Mouse (Mus musculus): Measurements from ENCODE around the gene Ikzf1.

Gene Ikzf1

GRCm38 (mm10) chr11:11808820-11809403 lies 124.1 kb downstream of the Ikzf1 start, which contains the start of gene Fignl1:
Gene Fignl1, minus strand, starts transcription at chr11:11808962.
- peak; percentile 99 for DNase-seq (ENCODE audit: low read depth)

DNA sequence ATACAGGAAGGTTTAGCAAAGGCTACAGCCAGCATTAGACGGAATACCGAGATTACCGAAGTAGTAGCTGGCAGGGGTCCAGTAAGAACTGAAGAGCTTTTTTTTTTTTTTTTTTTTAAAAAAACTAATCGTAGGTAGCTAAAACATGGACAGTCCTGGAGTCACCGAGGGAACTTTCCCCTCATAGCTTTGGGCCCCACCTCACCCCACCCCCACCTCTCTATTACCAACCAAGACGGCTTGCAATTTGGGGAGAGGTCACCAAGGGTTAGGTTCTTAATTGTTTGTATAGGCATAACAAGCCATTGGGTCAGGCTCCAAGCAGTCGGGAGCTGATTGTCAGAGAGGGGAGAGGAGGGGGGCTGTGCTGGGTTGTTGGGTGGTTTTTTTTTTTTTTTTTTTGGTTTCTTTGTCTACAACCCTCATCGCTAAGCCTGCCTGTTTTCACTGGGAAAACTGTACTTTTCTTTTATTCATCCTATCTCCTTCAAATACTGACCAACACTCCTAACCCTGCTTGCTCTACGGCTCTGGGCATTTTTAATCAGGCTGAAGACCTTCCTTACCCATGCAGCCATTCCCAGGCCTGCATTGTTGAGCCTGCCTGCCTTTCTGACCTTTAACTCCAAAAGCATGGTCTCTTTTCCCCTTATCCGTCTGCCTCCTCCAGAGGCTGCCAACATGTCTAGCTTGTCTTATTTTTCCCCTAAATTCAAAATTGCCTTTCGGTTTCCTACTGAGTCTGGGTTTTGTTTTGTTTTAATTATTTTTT lies 124.8 kb downstream of the Ikzf1 start:
- DNase-seq (ENCODE audit: low read depth), result no peak

- peak; percentile 88 for DNase-seq (ENCODE audit: low read depth)
These were observed 127.2 kb downstream of the Ikzf1 start for GRCm38 (mm10) chr11:11811906-11812480.

- no peak for DNase-seq (ENCODE audit: low read depth)
These were observed 130.9 kb downstream of the Ikzf1 start for GRCm38 (mm10) chr11:11815737-11816136.

DNA sequence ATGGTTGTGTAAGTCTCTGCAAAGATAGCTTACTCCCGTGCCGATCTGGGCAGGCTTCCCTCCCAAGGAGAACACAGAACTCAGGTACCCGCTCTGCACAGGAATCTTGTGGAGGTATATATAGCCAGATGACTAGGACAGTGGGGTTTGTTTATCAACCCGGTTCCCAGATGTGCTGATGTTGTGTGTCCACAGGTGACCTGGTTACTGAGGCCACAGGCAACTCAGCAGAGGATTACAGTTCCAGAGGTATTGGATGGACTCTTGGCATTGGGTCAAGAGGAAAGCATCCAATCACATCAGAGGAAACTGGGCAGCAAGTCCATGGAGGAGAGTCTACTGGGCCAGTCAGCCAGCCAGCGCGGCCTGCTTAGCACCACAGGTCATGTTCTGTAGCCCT lies 134.0 kb downstream of the Ikzf1 start:
- DNase-seq (ENCODE audit: low read depth), result no peak

- DNase-seq (ENCODE audit: low read depth), result no peak
These were observed 134.4 kb downstream of the Ikzf1 start for GRCm38 (mm10) chr11:11819206-11819605.

DNA sequence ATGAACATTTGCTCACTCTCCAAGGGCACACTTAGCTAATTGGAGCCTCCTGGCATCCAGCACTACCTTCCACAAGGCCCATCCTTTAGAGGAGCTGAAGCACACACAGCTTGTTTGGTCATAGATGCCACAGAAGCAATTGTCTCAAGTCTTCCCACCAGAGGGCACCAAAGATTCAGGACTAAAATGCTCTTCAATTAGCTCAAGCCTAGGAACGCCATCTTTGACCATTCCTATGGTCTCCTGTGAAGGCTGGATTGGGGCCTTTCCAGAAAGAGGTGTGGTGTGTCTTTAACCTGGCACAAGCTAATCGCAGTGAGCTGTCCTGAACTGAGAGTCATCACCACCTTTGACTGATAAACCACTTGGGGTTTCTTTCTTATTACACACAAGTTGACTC lies 135.4 kb downstream of the Ikzf1 start:
- DNase-seq (ENCODE audit: low read depth), result peak; percentile 93

DNA sequence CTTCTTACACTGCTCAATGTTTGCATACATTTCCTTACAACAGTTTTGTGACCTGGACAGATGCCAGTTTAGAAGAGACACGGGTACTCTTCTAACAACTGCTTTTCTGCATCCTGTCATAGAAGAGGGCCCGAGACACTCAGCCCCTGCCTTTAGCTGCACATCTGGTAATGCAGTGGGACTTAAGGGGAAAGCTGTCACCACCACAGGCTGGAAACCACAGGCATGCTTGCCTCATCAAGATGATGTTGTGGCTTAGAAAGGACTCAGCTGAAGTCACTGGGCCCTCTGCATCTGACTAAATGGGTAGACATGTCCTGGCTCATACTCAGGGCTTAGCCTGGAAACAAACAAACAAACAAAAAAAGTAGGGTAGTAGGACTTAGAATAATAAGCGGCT lies 135.9 kb downstream of the Ikzf1 start:
- no peak for DNase-seq (ENCODE audit: low read depth)

DNA sequence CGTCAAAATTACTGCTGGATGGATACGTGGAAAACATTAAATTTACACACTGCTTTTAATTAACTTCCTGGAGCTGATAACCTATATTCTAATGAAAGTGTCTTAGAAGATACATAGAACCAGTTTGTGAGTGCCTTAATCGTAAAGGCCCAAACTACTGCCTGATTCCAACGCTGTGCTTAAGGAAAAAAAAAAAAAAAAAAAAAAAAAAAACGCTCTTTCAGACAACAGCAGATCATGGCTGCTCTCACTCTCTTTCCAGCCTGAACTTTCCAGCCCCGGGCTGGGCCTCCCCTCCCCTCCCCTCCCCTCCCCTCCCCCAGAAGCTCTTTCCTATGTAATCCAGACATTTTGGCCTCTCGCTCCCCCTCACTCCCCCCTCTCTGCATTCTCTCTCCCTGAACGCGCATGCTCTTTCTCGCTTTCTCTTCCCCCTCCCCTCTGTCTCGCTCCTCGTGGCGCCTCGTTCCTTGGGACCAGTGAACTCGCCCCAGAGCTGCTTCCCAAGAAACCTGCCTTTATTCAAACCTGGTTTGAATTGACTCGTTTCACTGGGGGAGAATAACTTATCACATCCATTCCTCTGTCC lies 136.7 kb downstream of the Ikzf1 start:
- DNase-seq (ENCODE audit: low read depth), result no peak
